Mouse (Mus musculus): Measurements from ENCODE around the gene Guca2b. TPM values are rescaled to one million over a fixed set of nuclear protein-coding genes. Genes with fewer than 3 reads are reported as not detected.

The Guca2b gene
- total and polyA plus RNA-seq, 3 experiments = 1.1 to 2.3 TPM; not detected in 1

DNA sequence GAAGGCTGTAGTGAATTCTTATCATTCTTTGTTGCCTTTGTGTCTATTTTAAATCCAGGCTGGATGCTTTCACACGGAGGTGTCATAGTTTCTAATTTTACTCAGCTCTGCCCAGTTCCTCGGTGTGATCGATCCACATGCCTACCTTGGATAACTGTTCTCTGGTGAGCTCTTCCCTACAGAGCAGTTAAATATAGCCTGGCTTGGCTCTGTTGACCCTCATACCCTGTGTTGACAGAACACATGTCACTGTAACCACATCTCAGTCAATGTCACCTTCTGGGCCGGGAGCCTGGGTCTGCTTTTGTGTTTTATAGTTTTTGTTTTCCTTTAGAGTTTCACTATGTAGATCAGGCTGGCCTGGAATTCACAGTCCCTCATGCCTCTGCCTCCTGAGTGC is 3.4 kb upstream of the Guca2b start:
- Histone ChIP-seq H3K36me3 (replicated peaks in 1 of 2; ENCODE audit: control insufficient read depth in 1 of 2, insufficient read depth in 1 of 2, low read length in 1 of 2) (no peaks in the 10 kb centered on the region), H3K4me3 (replicated peaks in 1 of 3; ENCODE audit: low read depth in 2 of 3, low read length in 2 of 3, poor library complexity in 1 of 3) (no peak overlapping the region), H3K27me3 (replicated peaks) (no peaks in the 10 kb centered on the region), H3K27ac (ENCODE audit: insufficient read depth, low read depth) (no peak overlapping the region), H3K4me2 (ENCODE audit: insufficient read depth, low read depth, poor library complexity, severe bottlenecking) (peak overlapping the region; percentile 92), H3K4me1 (ENCODE audit: control insufficient read depth in 1 of 2, insufficient read depth in 2 of 2) (peaks cover 11 to 40% of the 10 kb centered on the region in 2 experiments), H3K9ac (ENCODE audit: insufficient read depth, low read depth) (peak overlapping the region; percentile 51), H3K9me3 (replicated peaks; ENCODE audit: low read length) (no peaks in the 10 kb centered on the region), H3K79me2 (replicated peaks; ENCODE audit: control insufficient read depth, extremely low read depth, insufficient read depth, poor library complexity, severe bottlenecking) (no peaks in the 10 kb centered on the region)
- in situ Hi-C loops (cut with MboI; ENCODE audit: low pct_ligation_motif_present, low pct_unique_long_range_greater_than_20kb, low sequenced_read_pairs) (loop anchor here (10.0 to 25.0 kb wide), 3 partner anchors 143 to 400 kb away; partner anchors contain the start of genes Cldn19, Ppcs and Zmynd12), dilution Hi-C loops (cut with MboI; ENCODE audit: extremely low pct_ligation_motif_present, extremely low pct_unique_long_range_greater_than_20kb, low sequenced_read_pairs) (no loop called here)
- no peak for DNase-seq (ENCODE audit: extremely low read depth)
- TF ChIP-seq CHD1 (IDR thresholded peaks at IDR 0.05; ENCODE audit: low read depth, low read length) (no peak), BHLHE40 (IDR thresholded peaks at IDR 0.05; ENCODE audit: low read depth, low read length) (no peak), ZC3H11A (IDR thresholded peaks at IDR 0.05; ENCODE audit: low read depth, low read length) (no peak), POLR2A (IDR thresholded peaks at IDR 0.05; ENCODE audit: low read depth, low read length) (no peak), SMC3 (IDR thresholded peaks at IDR 0.05; ENCODE audit: low read depth, low read length) (no peak), HCFC1 (IDR thresholded peaks at IDR 0.05; ENCODE audit: low read depth, low read length) (no peak), RCOR1 (conservative IDR thresholded peaks at IDR 0.05; ENCODE audit: low read depth, low read length) (no peak), NELFE (IDR thresholded peaks at IDR 0.05; ENCODE audit: low read depth, low read length) (no peak), POLR2AphosphoS2 (IDR thresholded peaks at IDR 0.05; ENCODE audit: low read depth, low read length) (no peak), CHD2 (IDR thresholded peaks at IDR 0.05; ENCODE audit: low read length) (no peak), EP300 (IDR thresholded peaks at IDR 0.05; ENCODE audit: low read length) (no peak), ZKSCAN1 (IDR thresholded peaks at IDR 0.05; ENCODE audit: borderline replicate concordance, low read depth, low read length) (no peak), SIN3A (IDR thresholded peaks at IDR 0.05; ENCODE audit: low read length) (no peak)

DNA sequence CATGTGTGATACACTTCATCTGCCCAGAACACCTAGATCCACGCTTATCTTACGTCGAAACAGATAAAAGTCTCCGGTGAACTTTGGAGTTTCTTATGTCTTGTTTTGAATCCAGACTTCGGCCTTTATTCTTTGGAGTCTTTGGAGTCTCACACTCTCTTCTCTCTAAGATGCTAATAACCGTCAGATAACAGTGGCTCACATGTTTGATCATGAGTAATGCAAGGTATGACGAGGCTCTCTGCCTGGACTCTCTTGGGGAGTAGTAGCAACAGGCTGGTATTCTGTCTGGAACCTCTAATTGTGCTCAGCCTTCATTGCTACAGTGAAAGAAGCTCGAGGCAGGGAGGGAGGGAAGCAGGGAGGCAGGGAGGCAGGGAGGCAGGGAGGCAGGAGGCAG is 1.3 kb upstream of the Guca2b start:
- H3K27ac ChIP-seq (ENCODE audit: insufficient read depth, low read depth) = no peak overlapping the region
- no peaks in the 10 kb centered on the region for H3K79me2 ChIP-seq (replicated peaks; ENCODE audit: control insufficient read depth, extremely low read depth, insufficient read depth, poor library complexity, severe bottlenecking)
- no peak overlapping the region for H3K4me2 ChIP-seq (ENCODE audit: insufficient read depth, low read depth, poor library complexity, severe bottlenecking)
- peaks cover 8 to 42% of the 10 kb centered on the region in 2 experiments for H3K4me1 ChIP-seq (ENCODE audit: control insufficient read depth in 1 of 2, insufficient read depth in 2 of 2)
- no peaks in the 10 kb centered on the region for H3K27me3 ChIP-seq (replicated peaks)
- no peaks in the 10 kb centered on the region for H3K9me3 ChIP-seq (replicated peaks; ENCODE audit: low read length)
- in situ Hi-C loops (cut with MboI; ENCODE audit: low pct_ligation_motif_present, low pct_unique_long_range_greater_than_20kb, low sequenced_read_pairs) = loop anchor here (10.0 to 25.0 kb wide), 3 partner anchors 145 to 398 kb away; partner anchors contain the start of genes Cldn19, Ppcs and Zmynd12
- no peak overlapping the region for H3K4me3 ChIP-seq (replicated peaks in 1 of 3; ENCODE audit: low read depth in 2 of 3, low read length in 2 of 3, poor library complexity in 1 of 3)
- no peaks in the 10 kb centered on the region for H3K36me3 ChIP-seq (replicated peaks in 1 of 2; ENCODE audit: control insufficient read depth in 1 of 2, insufficient read depth in 1 of 2, low read length in 1 of 2)
- dilution Hi-C loops (cut with MboI; ENCODE audit: extremely low pct_ligation_motif_present, extremely low pct_unique_long_range_greater_than_20kb, low sequenced_read_pairs) = no loop called here
- TF ChIP-seq PAX5 (IDR thresholded peaks at IDR 0.05; ENCODE audit: low read length) = no peak
- TF ChIP-seq MEF2A (IDR thresholded peaks at IDR 0.05; ENCODE audit: borderline replicate concordance, low read depth, low read length) = no peak
- no peak for TF ChIP-seq ETS1 (conservative IDR thresholded peaks at IDR 0.05; ENCODE audit: low read depth, low read length)
- TF ChIP-seq JUN (IDR thresholded peaks at IDR 0.05; ENCODE audit: insufficient read depth, low read depth, low read length) = no peak
- no peak for TF ChIP-seq RCOR1 (conservative IDR thresholded peaks at IDR 0.05; ENCODE audit: low read depth, low read length)
- TF ChIP-seq MAZ (IDR thresholded peaks at IDR 0.05; ENCODE audit: low read depth, low read length) = no peak
- TF ChIP-seq HCFC1 (IDR thresholded peaks at IDR 0.05; ENCODE audit: low read depth, low read length) = no peak
- TF ChIP-seq MYC (IDR thresholded peaks at IDR 0.05; ENCODE audit: low read depth, low read length) = no peak
- TF ChIP-seq POLR2AphosphoS2 (IDR thresholded peaks at IDR 0.05; ENCODE audit: low read depth, low read length) = no peak
- TF ChIP-seq ELF1 (IDR thresholded peaks at IDR 0.05; ENCODE audit: low read depth, low read length) = no peak
- TF ChIP-seq USF2 (conservative IDR thresholded peaks at IDR 0.05; ENCODE audit: low read depth, low read length) = no peak
- no peak overlapping the region for H3K9ac ChIP-seq (ENCODE audit: insufficient read depth, low read depth)
- DNase-seq (ENCODE audit: extremely low read depth) = no peak

Data from CH12.LX (cell line).